ENCODE assay signal across 16 mouse cellular contexts in the genomic region with DNA sequence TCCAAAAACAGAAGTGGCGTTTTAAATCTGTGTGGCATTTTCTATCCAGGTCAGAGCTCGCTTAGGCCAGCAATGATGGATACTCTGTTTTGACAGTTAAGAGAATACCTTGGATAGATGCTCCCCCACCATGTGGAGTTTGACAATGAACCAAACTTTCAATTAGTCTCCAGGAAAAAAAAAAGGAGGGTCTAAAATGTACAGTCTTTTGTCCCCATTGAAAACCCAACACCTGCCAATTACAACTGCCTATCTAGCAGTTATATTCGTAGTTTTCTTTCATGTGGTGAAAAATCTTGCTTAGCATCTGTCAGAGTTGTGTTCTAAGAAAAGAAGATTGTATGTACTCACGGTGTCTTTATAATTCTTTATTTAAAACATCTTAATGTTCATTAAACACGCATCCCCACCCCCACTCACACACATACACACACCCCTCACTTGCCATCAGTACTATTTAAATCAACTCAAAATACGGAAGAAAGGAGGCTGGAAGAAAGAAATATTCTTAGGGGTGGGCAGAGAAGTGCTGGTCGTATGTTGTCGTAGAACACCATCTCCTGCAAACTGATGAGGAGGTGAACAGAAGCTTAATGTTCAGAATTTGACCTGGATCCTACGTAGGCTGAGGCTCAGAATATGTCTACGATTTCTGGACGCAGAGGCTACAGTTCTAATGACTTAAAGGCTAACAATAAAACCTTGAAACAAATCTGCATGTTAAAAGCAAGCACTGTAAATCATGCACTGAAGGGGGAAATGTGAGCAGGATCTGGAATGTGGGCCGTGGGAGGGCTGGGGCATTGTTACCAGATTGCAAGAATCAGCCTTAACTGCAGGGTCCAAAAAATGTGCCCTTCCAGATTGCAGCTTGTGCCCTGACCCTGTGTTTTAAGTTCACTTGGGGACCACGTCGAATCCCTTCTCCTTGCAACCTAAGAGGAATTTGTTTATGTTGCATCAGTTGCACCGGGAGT.
A peak's percentile ranks its signal among the peaks of the same experiment; 100 is the strongest.
DNase-seq lines count a peak whose midpoint lies in the region; ATAC-seq and TF ChIP-seq lines count a peak whose summit lies in the region.
"Had no signal": no experiment of that assay in that cellular context is flagged by ENCODE, and none has a peak within 500 bp of the region (broad histone marks: within the 10 kb centered on the region; RNA-seq: fewer than 3 reads in every experiment).

No protein-coding gene starts in this region.

- no peaks in the 10 kb centered on the region for H3K27me3 ChIP-seq in forebrain, embryonic 13.5 days
- no peaks in the 10 kb centered on the region for H3K27me3 ChIP-seq in forebrain, embryonic 10.5 days (ENCODE audit: poor library complexity, severe bottlenecking)
- no peaks in the 10 kb centered on the region for H3K27me3 ChIP-seq in lung, embryonic 14.5 days (ENCODE audit: insufficient read depth, low read length)
- no peaks in the 10 kb centered on the region for H3K27me3 ChIP-seq in forebrain, embryonic 15.5 days
- no peaks in the 10 kb centered on the region for H3K27me3 ChIP-seq in neural tube, embryonic 12.5 days (replicated peaks)
- H3K27me3 ChIP-seq: embryonic facial prominence, embryonic 13.5 days; limb, embryonic 13.5 days had no signal

- TF ChIP-seq CTCF in lung, embryonic 14.5 days (IDR thresholded peaks at IDR 0.05; ENCODE audit: low read depth), result no peak

- H3K27ac ChIP-seq in forebrain, embryonic 13.5 days, result 0 out of 2 replicates have a peak overlapping the region, but pooled peaks have one; percentile 2
- H3K27ac ChIP-seq in forebrain, embryonic 10.5 days, result no peak overlapping the region
- peak overlapping the region; percentile 26; the same call in 1 of the 2 replicates for H3K27ac ChIP-seq in lung, embryonic 14.5 days (ENCODE audit: low read depth)
- H3K27ac ChIP-seq in forebrain, embryonic 15.5 days (replicated peaks), result no peak overlapping the region
- H3K27ac ChIP-seq in neural tube, embryonic 12.5 days, result no peak overlapping the region
- H3K27ac ChIP-seq: embryonic facial prominence, embryonic 13.5 days; hindbrain, embryonic 12.5 days; limb, embryonic 13.5 days had no signal

- no peak overlapping the region for H3K4me3 ChIP-seq in forebrain, embryonic 13.5 days
- H3K4me3 ChIP-seq in forebrain, embryonic 10.5 days, result no peak overlapping the region
- no peak overlapping the region for H3K4me3 ChIP-seq in lung, embryonic 14.5 days (ENCODE audit: low read depth, low read length)
- H3K4me3 ChIP-seq in forebrain, embryonic 15.5 days, result no peak overlapping the region
- H3K4me3 ChIP-seq in neural tube, embryonic 12.5 days, result no peak overlapping the region
- H3K4me3 ChIP-seq: embryonic facial prominence, embryonic 13.5 days; hindbrain, embryonic 12.5 days; limb, embryonic 13.5 days had no signal

- peak overlapping the region; percentile 12; the same call in 1 of the 2 replicates for H3K4me2 ChIP-seq in forebrain, embryonic 13.5 days
- H3K4me2 ChIP-seq in lung, embryonic 14.5 days, result no peak overlapping the region
- no peak overlapping the region for H3K4me2 ChIP-seq in forebrain, embryonic 15.5 days (replicated peaks)
- H3K4me2 ChIP-seq in neural tube, embryonic 12.5 days (replicated peaks), result peak overlapping the region; percentile 32; the same call in 1 of the 2 replicates
- H3K4me2 ChIP-seq: embryonic facial prominence, embryonic 13.5 days; hindbrain, embryonic 12.5 days; limb, embryonic 13.5 days; midbrain, embryonic 11.5 days had no signal

- no peak overlapping the region for H3K9ac ChIP-seq in forebrain, embryonic 13.5 days
- H3K9ac ChIP-seq in lung, embryonic 14.5 days, result no peak overlapping the region
- no peak overlapping the region for H3K9ac ChIP-seq in forebrain, embryonic 15.5 days (replicated peaks)
- no peak overlapping the region for H3K9ac ChIP-seq in neural tube, embryonic 12.5 days
- H3K9ac ChIP-seq: embryonic facial prominence, embryonic 13.5 days; hindbrain, embryonic 12.5 days; limb, embryonic 13.5 days had no signal

- peaks cover 24% of the 10 kb centered on the region for H3K4me1 ChIP-seq in forebrain, embryonic 13.5 days
- H3K4me1 ChIP-seq in forebrain, embryonic 10.5 days, result peaks cover 19% of the 10 kb centered on the region
- peaks cover 9% of the 10 kb centered on the region; the same call in 1 of the 2 replicates for H3K4me1 ChIP-seq in lung, embryonic 14.5 days (ENCODE audit: insufficient read depth)
- 0 out of 2 replicates have a peak, but pooled peaks cover 15% of the 10 kb centered on the region for H3K4me1 ChIP-seq in forebrain, embryonic 15.5 days
- peaks cover 15% of the 10 kb centered on the region for H3K4me1 ChIP-seq in neural tube, embryonic 12.5 days

- no peaks in the 10 kb centered on the region for H3K9me3 ChIP-seq in forebrain, embryonic 13.5 days (replicated peaks)
- H3K9me3 ChIP-seq in forebrain, embryonic 10.5 days, result no peaks in the 10 kb centered on the region
- H3K9me3 ChIP-seq in lung, embryonic 14.5 days (ENCODE audit: low read depth, low read length), result no peaks in the 10 kb centered on the region
- no peaks in the 10 kb centered on the region for H3K9me3 ChIP-seq in forebrain, embryonic 15.5 days
- no peaks in the 10 kb centered on the region for H3K9me3 ChIP-seq in neural tube, embryonic 12.5 days
- H3K9me3 ChIP-seq: embryonic facial prominence, embryonic 13.5 days; hindbrain, embryonic 12.5 days; limb, embryonic 13.5 days had no signal

- 32% methylated on average over 15 of the region's 15 CpGs for WGBS in forebrain, embryonic 13.5 days
- WGBS in forebrain, embryonic 10.5 days, result 73% methylated on average over 15 of the region's 15 CpGs
- WGBS in lung, embryonic 14.5 days, result 57% methylated on average over 15 of the region's 15 CpGs
- WGBS in forebrain, embryonic 15.5 days, result 26% methylated on average over 15 of the region's 15 CpGs
- 18% methylated on average over 15 of the region's 15 CpGs for WGBS in neural tube, embryonic 12.5 days

- no peak for DNase-seq in forebrain, embryonic 10.5 days (ENCODE audit: extremely low spot score, low spot score)
- DNase-seq in lung, embryonic 14.5 days, result no peak
- no peak for DNase-seq in lung, postnatal 10 days
- no peak for DNase-seq in thymus, postnatal 0 days (ENCODE audit: low spot score)
- no peak for DNase-seq in adrenal gland, adult 8-10 months
- DNase-seq: cerebellum, adult 8-10 months; kidney, postnatal 36 days; layer of hippocampus, postnatal 36 days; lung, adult 18-20 months had no signal

- peak; percentile 57 for ATAC-seq in forebrain, embryonic 13.5 days
- ATAC-seq in lung, embryonic 14.5 days (ENCODE audit: insufficient read depth), result no peak
- ATAC-seq in forebrain, embryonic 15.5 days (replicated peaks), result peak; percentile 23; the same call in 1 of the 2 replicates
- peak; percentile 49 for ATAC-seq in neural tube, embryonic 12.5 days (ENCODE audit: low FRiP score, low read depth)

- H3K36me3 ChIP-seq in forebrain, embryonic 13.5 days (ENCODE audit: poor library complexity, severe bottlenecking), result no peaks in the 10 kb centered on the region
- H3K36me3 ChIP-seq in forebrain, embryonic 10.5 days (replicated peaks), result no peaks in the 10 kb centered on the region
- no peaks in the 10 kb centered on the region for H3K36me3 ChIP-seq in lung, embryonic 14.5 days (ENCODE audit: insufficient read depth)
- no peaks in the 10 kb centered on the region for H3K36me3 ChIP-seq in forebrain, embryonic 15.5 days
- H3K36me3 ChIP-seq in neural tube, embryonic 12.5 days, result no peaks in the 10 kb centered on the region
- H3K36me3 ChIP-seq: embryonic facial prominence, embryonic 13.5 days; hindbrain, embryonic 12.5 days; limb, embryonic 13.5 days had no signal

Comparison
In these comparisons a context has a peak if more than half of its experiments do, and no peak if none do; other contexts are left out.
1. H3K27ac ChIP-seq: peak in forebrain, embryonic 13.5 days (single experiment) and lung, embryonic 14.5 days (single experiment); none in forebrain, embryonic 10.5 days (single experiment), forebrain, embryonic 15.5 days (single experiment) and neural tube, embryonic 12.5 days (single experiment).
2. H3K4me2 ChIP-seq: peak in forebrain, embryonic 13.5 days (single experiment) and neural tube, embryonic 12.5 days (single experiment); none in lung, embryonic 14.5 days (single experiment) and forebrain, embryonic 15.5 days (single experiment).